Mouse (Mus musculus) heart, adult 2 months (tissue): ENCODE results near the gene OR5BS1P. TPM values are rescaled to one million over a fixed set of nuclear protein-coding genes. Genes with fewer than 3 reads are reported as not detected.

ENCODE experiments used
- DNase-seq, 2 experiments: peaks; one replicate each; pipeline ENCODE4 v3.0.0; 2021
- H3K27ac ChIP-seq: fragments of 200-600 bp; 2 replicates; pipeline ENCODE4 v1.8.1; 2022
- H3K27me3 ChIP-seq: fragments of 200-500 bp; 2 replicates; pipeline ENCODE4 v1.6.1; 2012; ENCODE audit warnings: mild to moderate bottlenecking, low read length, inconsistent platforms, mixed read lengths; ENCODE audit not compliant: control insufficient read depth, insufficient read depth
- H3K36me3 ChIP-seq: fragments of 200-500 bp; 2 replicates; pipeline ENCODE4 v1.6.1; 2012; ENCODE audit warnings: low read length, inconsistent platforms; ENCODE audit not compliant: control insufficient read depth, insufficient read depth
- H3K4me1 ChIP-seq: fragments of 200-500 bp; 2 replicates; pipeline ENCODE4 v1.6.1; 2011; ENCODE audit warnings: low read length; ENCODE audit not compliant: control insufficient read depth, insufficient read depth
- H3K4me3 ChIP-seq: fragments of 200-600 bp; 2 replicates; pipeline ENCODE4 v1.8.1; 2022
- H3K79me2 ChIP-seq: fragments of 200-500 bp; replicated peaks from 2 replicates; pipeline ENCODE4 v1.6.1; 2012; ENCODE audit warnings: mild to moderate bottlenecking, inconsistent platforms, low read length, moderate library complexity, mixed read lengths; ENCODE audit not compliant: control insufficient read depth, insufficient read depth
- H3K9ac ChIP-seq: fragments of 200-500 bp; 2 replicates; pipeline ENCODE4 v1.6.1; 2012; ENCODE audit warnings: low read depth, mild to moderate bottlenecking, control low read depth, inconsistent platforms, low read length, mixed read lengths
- CTCF ChIP-seq: fragments of 200-600 bp; IDR thresholded peaks from 2 replicates; pipeline ENCODE4 v1.8.1; 2022; ENCODE audit warnings: antibody characterized with exemption, mild to moderate bottlenecking, moderate library complexity
- EP300 ChIP-seq: fragments of 200-500 bp; IDR thresholded peaks from 2 replicates; pipeline ENCODE4 v1.6.1; 2011; ENCODE audit warnings: low read depth, low read length, control low read depth; ENCODE audit not compliant: insufficient read depth
- POLR2A ChIP-seq: fragments of 200-500 bp; IDR thresholded peaks from 2 replicates; pipeline ENCODE4 v1.6.1; 2011; ENCODE audit warnings: mild to moderate bottlenecking, low read depth, low read length, control low read depth; ENCODE audit not compliant: insufficient read depth
- WGBS: fragments of 180-500 bp; shearing (Covaris S2); methylation state at CpG from one replicate; pipeline ENCODE4 v1.1.7; 2018; 5-methylcytosine and 5-hydroxymethylcytosine counted together
- intact Hi-C: fragments of 180-260 bp; cut with DNase I; formaldehyde crosslinking; loops from one replicate; pipeline ENCODE4 v1.15.1; 2025
- polyA plus RNA-seq: library from polyadenylated mRNA; depleted of rRNA; stranded (reverse); fragments of >200 nt; gene quantifications from 2 replicates; pipeline ENCODE4 v1.2.3, GENCODE M21; 2012
- total RNA-seq, 2 experiments: library from RNA; stranded (reverse); gene quantifications; 2 replicates each; pipeline ENCODE4 v1.2.3; 2021

OR5BS1P gene
- total and polyA plus RNA-seq, 3 experiments, result not detected

DNA sequence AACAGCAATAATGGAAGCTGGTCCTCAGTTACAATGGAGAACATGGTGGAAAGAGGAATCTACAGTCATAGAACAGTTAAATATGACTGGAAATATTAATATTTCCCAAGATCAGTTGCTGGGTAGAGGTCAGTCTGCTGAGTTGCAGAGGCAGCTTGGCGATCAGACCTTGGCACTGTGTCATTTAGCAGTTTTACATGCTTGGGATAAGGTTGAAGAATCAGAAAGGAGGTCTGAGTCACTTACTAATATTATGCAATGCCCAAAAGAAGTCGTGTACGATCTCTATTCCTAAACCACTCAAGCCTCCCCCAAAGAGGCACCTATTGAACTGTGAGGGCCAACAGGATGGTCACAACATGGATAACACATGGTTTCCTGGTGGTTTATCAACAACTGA lies 25.1 kb upstream of the OR5BS1P start:
- no peaks in the 10 kb centered on the region for H3K36me3 ChIP-seq
- H3K9ac ChIP-seq, result no peak overlapping the region
- DNase-seq, result no peak
- no peak overlapping the region for H3K4me3 ChIP-seq
- WGBS, result 74% methylated on average over 3 of the region's 3 CpGs
- intact Hi-C loops, result no loop called here
- H3K27me3 ChIP-seq, result no peaks in the 10 kb centered on the region
- no peak for TF ChIP-seq CTCF
- TF ChIP-seq POLR2A, result no peak
- no peak for TF ChIP-seq EP300
- no peaks in the 10 kb centered on the region for H3K79me2 ChIP-seq
- no peak overlapping the region for H3K27ac ChIP-seq
- H3K4me1 ChIP-seq, result no peaks in the 10 kb centered on the region; the same call in 1 of the 2 replicates

DNA sequence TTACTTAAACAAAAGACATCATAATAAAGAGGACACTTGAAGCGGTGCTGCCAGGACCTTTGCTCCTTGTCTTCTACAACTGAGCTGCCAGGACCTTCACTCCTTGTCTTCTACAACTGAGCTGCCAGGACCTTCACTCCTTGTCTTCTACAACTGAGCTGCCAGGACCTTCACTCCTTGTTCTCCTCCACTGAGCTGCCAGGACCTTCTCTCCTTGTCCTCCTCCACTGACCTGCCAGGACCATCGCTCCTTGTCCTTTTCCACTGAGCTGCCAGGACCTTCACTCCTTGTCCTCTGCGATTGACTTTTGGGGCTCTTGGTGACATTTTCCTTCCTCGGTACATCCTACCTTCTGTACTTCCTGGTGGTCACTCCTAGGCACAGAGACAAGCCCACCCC lies 21.2 kb upstream of the OR5BS1P start:
- Histone ChIP-seq H3K27ac (no peak overlapping the region; the same call in 1 of the 2 replicates), H3K9ac (no peak overlapping the region), H3K36me3 (no peaks in the 10 kb centered on the region), H3K4me3 (no peak overlapping the region), H3K27me3 (no peaks in the 10 kb centered on the region), H3K79me2 (no peaks in the 10 kb centered on the region), H3K4me1 (no peaks in the 10 kb centered on the region; the same call in 1 of the 2 replicates)
- intact Hi-C loops, result no loop called here
- TF ChIP-seq EP300 (no peak), POLR2A (no peak), CTCF (no peak)
- DNase-seq, result peak in 1 of 2 experiments; percentile 8
- WGBS, result 42% methylated on average over 4 of the region's 4 CpGs

DNA sequence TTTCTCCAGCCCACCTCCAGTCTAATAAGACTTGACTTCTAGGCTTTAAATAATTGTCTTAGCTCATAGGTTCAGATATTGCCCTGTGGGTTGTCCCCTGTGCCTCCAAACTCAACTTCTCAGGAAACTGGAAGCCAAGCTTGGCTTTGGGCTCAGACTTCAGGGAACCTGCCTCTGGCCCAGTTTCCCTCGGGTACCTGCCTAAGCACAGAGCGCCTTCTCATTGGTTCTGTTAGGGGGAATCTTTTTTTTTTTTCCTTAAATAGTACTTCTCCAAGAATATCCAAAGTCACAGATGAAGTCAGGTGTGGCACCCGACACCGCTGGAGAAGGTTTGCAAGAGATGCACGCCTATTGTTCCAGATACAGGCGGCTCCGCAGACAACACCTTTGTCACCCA lies 17.4 kb upstream of the OR5BS1P start, which contains the start of gene Olfr281:
TSS of gene Olfr281 (plus strand) at position 301 of the 400 bp plus-strand sequence.
- Histone ChIP-seq H3K4me3 (no peak within 1 kb of the TSS), H3K9ac (no peak within 1 kb of the TSS), H3K27ac (no peak within 1 kb of the TSS), H3K4me1 (peaks cover 1% of the 10 kb centered on the region; the same call in 1 of the 2 replicates), H3K36me3 (no peaks in the 10 kb centered on the region), H3K79me2 (no peaks in the 10 kb centered on the region), H3K27me3 (no peaks in the 10 kb centered on the region)
- TF ChIP-seq EP300, result no peak
- TF ChIP-seq CTCF, result no peak
- TF ChIP-seq POLR2A, result no peak
- intact Hi-C loops, result no loop called here
- no peak for DNase-seq
- 88% methylated on average over 7 of the region's 7 CpGs for WGBS

DNA sequence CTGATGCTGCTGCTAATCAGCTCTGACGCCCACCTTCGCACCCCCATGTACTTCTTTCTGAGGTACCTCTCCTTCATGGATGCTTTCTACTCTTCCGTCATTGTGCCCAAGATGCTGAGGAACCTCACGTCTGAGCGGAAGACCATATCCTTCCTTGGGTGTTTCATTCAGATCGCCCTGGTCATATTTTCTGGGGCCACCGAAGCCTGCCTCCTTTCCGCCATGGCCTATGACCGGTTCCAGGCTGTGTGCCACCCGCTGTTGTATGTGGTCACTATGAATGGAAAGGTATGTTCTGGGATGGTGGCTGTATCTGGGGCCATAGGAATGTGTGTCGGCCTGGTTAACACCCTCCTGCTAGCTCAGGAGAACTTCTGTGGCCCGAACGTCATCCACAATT lies 1.8 kb downstream of the OR5BS1P start:
- 88% methylated on average over 13 of the region's 13 CpGs for WGBS
- no peaks in the 10 kb centered on the region for H3K27me3 ChIP-seq
- H3K4me3 ChIP-seq, result no peak overlapping the region
- DNase-seq, result no peak
- H3K27ac ChIP-seq, result no peak overlapping the region
- no peaks in the 10 kb centered on the region for H3K79me2 ChIP-seq
- TF ChIP-seq CTCF (no peak), POLR2A (no peak), EP300 (no peak)
- no peak overlapping the region for H3K9ac ChIP-seq
- no peaks in the 10 kb centered on the region for H3K4me1 ChIP-seq
- intact Hi-C loops, result loop anchor here (10.0 kb wide), 1 partner anchor 287 kb away; no protein-coding TSS in a partner anchor
- H3K36me3 ChIP-seq, result no peaks in the 10 kb centered on the region

DNA sequence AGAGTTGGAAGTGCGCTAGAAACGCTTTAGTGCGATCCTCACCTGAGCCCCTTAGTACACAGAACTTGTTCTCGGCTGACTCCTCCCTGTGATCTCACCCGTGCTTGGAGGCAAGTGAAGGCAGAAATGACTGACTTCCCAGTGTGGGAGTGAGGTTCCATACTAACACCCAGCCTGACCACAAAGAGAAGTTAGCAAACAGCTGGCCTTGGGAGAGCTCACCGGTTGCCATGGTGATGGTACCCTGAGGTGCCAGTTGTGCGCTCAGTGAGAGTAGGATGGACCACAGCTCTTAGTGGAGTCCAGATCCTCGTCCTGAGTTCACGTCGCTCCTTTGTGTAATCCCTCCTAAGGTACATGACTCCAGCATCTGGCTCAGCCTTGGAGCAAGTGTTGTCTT lies 5.3 kb downstream of the OR5BS1P start:
- no peaks in the 10 kb centered on the region for H3K27me3 ChIP-seq
- TF ChIP-seq EP300 (no peak), CTCF (no peak), POLR2A (no peak)
- H3K9ac ChIP-seq, result no peak overlapping the region
- no peak overlapping the region for H3K27ac ChIP-seq
- intact Hi-C loops, result loop anchor here (10.0 kb wide), 1 partner anchor 290 kb away; no protein-coding TSS in a partner anchor
- H3K4me1 ChIP-seq, result no peaks in the 10 kb centered on the region
- H3K4me3 ChIP-seq, result no peak overlapping the region
- WGBS, result 85% methylated on average over 10 of the region's 10 CpGs
- DNase-seq, result no peak
- no peaks in the 10 kb centered on the region for H3K79me2 ChIP-seq
- no peaks in the 10 kb centered on the region for H3K36me3 ChIP-seq

DNA sequence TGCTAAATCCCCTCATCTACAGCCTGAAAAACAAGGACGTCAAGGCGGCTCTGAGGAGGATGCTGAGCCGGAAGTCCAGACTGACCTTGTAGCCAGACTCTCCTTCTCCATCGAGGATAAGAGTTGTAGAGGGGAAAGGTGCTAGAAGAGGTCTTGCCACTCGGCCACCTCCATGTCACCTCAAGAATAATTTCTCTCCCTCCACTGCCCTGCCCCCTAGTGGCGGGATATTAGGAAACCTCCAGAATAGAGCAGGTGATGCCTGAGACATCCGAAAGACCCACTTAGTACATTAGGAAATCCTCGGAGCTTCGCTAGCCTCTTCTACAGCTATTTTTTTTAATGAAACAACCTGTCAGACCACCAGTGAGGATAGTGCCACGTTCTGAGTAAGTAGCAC lies 5.7 kb downstream of the OR5BS1P start:
- 47% methylated on average over 10 of the region's 10 CpGs for WGBS
- intact Hi-C loops, result loop anchor here (10.0 kb wide), 1 partner anchor 291 kb away; no protein-coding TSS in a partner anchor

DNA sequence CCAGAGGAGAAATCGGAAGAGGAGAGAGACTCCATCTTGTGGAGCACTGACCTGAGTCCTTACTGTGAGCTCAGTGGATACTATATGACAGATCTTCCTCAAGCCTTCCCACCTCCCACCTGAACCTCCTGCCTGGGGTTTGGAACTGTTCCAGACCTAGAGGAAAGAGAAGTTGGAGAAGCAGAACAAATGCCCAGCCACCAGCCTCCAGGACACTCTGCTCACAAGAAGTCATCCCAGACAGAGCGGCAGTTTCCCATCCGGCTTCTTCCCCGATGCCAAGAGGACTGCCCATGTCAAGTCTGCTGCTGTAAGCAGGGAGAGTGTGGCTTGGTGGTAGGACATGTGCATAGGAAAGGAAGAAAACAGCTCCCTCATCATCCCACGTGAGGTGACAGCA lies 6.6 kb downstream of the OR5BS1P start:
- 73% methylated on average over 5 of the region's 5 CpGs for WGBS
- intact Hi-C loops, result loop anchor here (10.0 kb wide), 1 partner anchor 291 kb away; no protein-coding TSS in a partner anchor
- Histone ChIP-seq H3K27ac (no peak overlapping the region), H3K36me3 (no peaks in the 10 kb centered on the region), H3K4me1 (no peaks in the 10 kb centered on the region), H3K27me3 (no peaks in the 10 kb centered on the region), H3K79me2 (no peaks in the 10 kb centered on the region), H3K4me3 (no peak overlapping the region), H3K9ac (no peak overlapping the region)
- no peak for TF ChIP-seq POLR2A
- TF ChIP-seq EP300, result no peak
- no peak for TF ChIP-seq CTCF
- no peak for DNase-seq

More for the DNA sequence above, 5.7 kb downstream of the OR5BS1P start:
- no peak overlapping the region for H3K27ac ChIP-seq
- H3K79me2 ChIP-seq, result no peaks in the 10 kb centered on the region
- peak; percentile 42 to 67 for DNase-seq
- H3K36me3 ChIP-seq, result no peaks in the 10 kb centered on the region
- H3K4me3 ChIP-seq, result no peak overlapping the region
- TF ChIP-seq CTCF, result peak; percentile 76
- TF ChIP-seq EP300, result no peak
- H3K4me1 ChIP-seq, result no peaks in the 10 kb centered on the region
- no peaks in the 10 kb centered on the region for H3K27me3 ChIP-seq
- no peak overlapping the region for H3K9ac ChIP-seq
